Comparison of ENCODE assay signal across 26 mouse cellular contexts in the genomic region with DNA sequence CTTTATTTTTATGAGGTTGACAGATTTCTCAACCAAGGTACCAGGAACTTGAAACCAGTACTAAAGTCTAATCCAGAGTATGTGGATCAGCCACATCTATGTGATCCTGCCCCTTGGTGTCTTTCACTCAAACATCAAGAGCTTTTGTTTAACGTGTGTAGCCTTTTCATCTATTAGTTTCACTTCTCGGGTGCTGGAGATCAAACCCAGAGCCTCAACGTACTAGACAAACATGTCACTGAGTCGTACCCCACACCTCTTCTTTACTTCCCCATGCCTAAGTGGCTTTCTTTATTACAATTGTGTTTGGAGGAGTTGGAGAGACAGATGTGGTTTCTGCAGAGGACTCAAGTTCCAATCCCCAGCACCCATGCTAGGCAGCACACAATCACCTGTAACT.
DNase-seq lines count a peak whose midpoint lies in the region; ATAC-seq and TF ChIP-seq lines count a peak whose summit lies in the region.
"Had no signal": no experiment of that assay in that cellular context is flagged by ENCODE, and none has a peak within 500 bp of the region (broad histone marks: within the 10 kb centered on the region; RNA-seq: fewer than 3 reads in every experiment).

No protein-coding gene starts in this region.

- H3K79me2 ChIP-seq in CH12.LX (replicated peaks; ENCODE audit: control insufficient read depth, extremely low read depth, insufficient read depth, poor library complexity, severe bottlenecking): no peaks in the 10 kb centered on the region

- TF ChIP-seq RAD21 in CH12.LX (IDR thresholded peaks at IDR 0.05; ENCODE audit: low read depth, low read length): no peak

- H3K36me3 ChIP-seq in CH12.LX (replicated peaks in 1 of 2; ENCODE audit: control insufficient read depth in 1 of 2, insufficient read depth in 1 of 2, low read length in 1 of 2): no peaks in the 10 kb centered on the region
- no peaks in the 10 kb centered on the region for H3K36me3 ChIP-seq in midbrain, embryonic 14.5 days (ENCODE audit: control insufficient read depth, insufficient read depth, low read length)
- H3K36me3 ChIP-seq: forebrain, embryonic 10.5 days; G1E; heart, embryonic 15.5 days had no signal

- TF ChIP-seq CTCF in gastrocnemius, adult 2 months (IDR thresholded peaks at IDR 0.05): no peak
- no peak for TF ChIP-seq CTCF in CH12.LX (conservative IDR thresholded peaks at IDR 0.05 in 1 of 2, IDR thresholded peaks at IDR 0.05 in 1 of 2; ENCODE audit: low read depth in 2 of 2, low read length in 2 of 2)

- DNase-seq in gastrocnemius, adult 2 months: no peak
- no peak for DNase-seq in gastrocnemius, postnatal 4 days (ENCODE audit: low spot score in 2 of 2)
- DNase-seq in A20 (ENCODE audit: low read depth, low spot score) (peak; percentile 25), CH12.LX (ENCODE audit: extremely low read depth) (no peak)
- DNase-seq in naive thymus-derived CD4-positive, alpha-beta T cell, adult 2 months (ENCODE audit: low read depth): peak; percentile 75
- no peak for DNase-seq in adrenal gland, postnatal 36 days
- DNase-seq in midbrain, embryonic 14.5 days: no peak
- DNase-seq: adrenal gland, adult 2 months; adrenal gland, postnatal 14 days; B cell, adult 2 months; cerebellum, adult 11-12 months; cerebellum, adult 9-10 months; cerebellum, postnatal 14 days; gastrocnemius, postnatal 14 days; heart, adult 18-20 months; heart, postnatal 10 days; heart, postnatal 36 days had no signal

- no peaks in the 10 kb centered on the region for H3K9me3 ChIP-seq in CH12.LX (replicated peaks; ENCODE audit: low read length)
- no peaks in the 10 kb centered on the region for H3K9me3 ChIP-seq in midbrain, embryonic 14.5 days (ENCODE audit: control insufficient read depth, low read length)
- H3K9me3 ChIP-seq: forebrain, embryonic 10.5 days; forebrain, embryonic 13.5 days; heart, embryonic 12.5 days; heart, embryonic 15.5 days; hindbrain, embryonic 10.5 days; hindbrain, embryonic 13.5 days had no signal

- H3K4me2 ChIP-seq in CH12.LX (ENCODE audit: insufficient read depth, low read depth, poor library complexity, severe bottlenecking): peak overlapping the region; percentile 21; the same call in 1 of the 2 replicates
- H3K4me2 ChIP-seq in midbrain, embryonic 14.5 days (ENCODE audit: low read length): no peak overlapping the region
- H3K4me2 ChIP-seq: forebrain, embryonic 13.5 days; heart, embryonic 12.5 days; heart, embryonic 15.5 days; hindbrain, embryonic 13.5 days had no signal

- 69% methylated on average over 4 of the region's 4 CpGs for WGBS in midbrain, embryonic 14.5 days

- peak overlapping the region; percentile 70; the same call in 1 of the 2 replicates for H3K27ac ChIP-seq in gastrocnemius, adult 2 months
- H3K27ac ChIP-seq in CH12.LX (ENCODE audit: insufficient read depth, low read depth): no peak overlapping the region
- no peak overlapping the region for H3K27ac ChIP-seq in midbrain, embryonic 14.5 days (replicated peaks; ENCODE audit: low read depth, low read length)
- H3K27ac ChIP-seq: forebrain, embryonic 10.5 days; forebrain, embryonic 13.5 days; heart, embryonic 15.5 days; hindbrain, embryonic 10.5 days; hindbrain, embryonic 13.5 days had no signal

- H3K9ac ChIP-seq in CH12.LX (ENCODE audit: insufficient read depth, low read depth): no peak overlapping the region
- no peak overlapping the region for H3K9ac ChIP-seq in midbrain, embryonic 14.5 days (replicated peaks; ENCODE audit: low read length)
- H3K9ac ChIP-seq: forebrain, embryonic 13.5 days; heart, embryonic 12.5 days; heart, embryonic 15.5 days; hindbrain, embryonic 13.5 days had no signal

- ATAC-seq in midbrain, embryonic 14.5 days (ENCODE audit: low FRiP score, low TSS enrichment): no peak
- ATAC-seq: forebrain, embryonic 13.5 days; hindbrain, embryonic 16.5 days; Patski had no signal

- in situ Hi-C loops in CH12.LX (cut with MboI; ENCODE audit: low pct_ligation_motif_present, low pct_unique_long_range_greater_than_20kb, low sequenced_read_pairs): loop anchor here (10.0 kb wide), 1 partner anchor 286 kb away; no protein-coding TSS in a partner anchor

- H3K4me3 ChIP-seq in gastrocnemius, adult 2 months: no peak overlapping the region
- H3K4me3 ChIP-seq in CH12.LX (replicated peaks in 1 of 3; ENCODE audit: low read depth in 2 of 3, low read length in 2 of 3, poor library complexity in 1 of 3): no peak overlapping the region
- H3K4me3 ChIP-seq in midbrain, embryonic 14.5 days (replicated peaks; ENCODE audit: low read depth, low read length): no peak overlapping the region
- H3K4me3 ChIP-seq: forebrain, embryonic 10.5 days; forebrain, embryonic 13.5 days; heart, embryonic 12.5 days; heart, embryonic 15.5 days; hindbrain, embryonic 10.5 days; hindbrain, embryonic 13.5 days had no signal

- H3K4me1 ChIP-seq in CH12.LX (ENCODE audit: control insufficient read depth in 1 of 2, insufficient read depth in 2 of 2): no peaks in the 10 kb centered on the region
- H3K4me1 ChIP-seq in midbrain, embryonic 14.5 days (ENCODE audit: control insufficient read depth, insufficient read depth, low read length): no peaks in the 10 kb centered on the region
- H3K4me1 ChIP-seq: heart, embryonic 12.5 days; heart, embryonic 15.5 days had no signal

- peaks cover 77% of the 10 kb centered on the region for H3K27me3 ChIP-seq in CH12.LX (replicated peaks)
- no peaks in the 10 kb centered on the region for H3K27me3 ChIP-seq in midbrain, embryonic 14.5 days (ENCODE audit: control insufficient read depth, insufficient read depth, low read length)
- H3K27me3 ChIP-seq: forebrain, embryonic 13.5 days; heart, embryonic 12.5 days; heart, embryonic 15.5 days; hindbrain, embryonic 13.5 days; Patski had no signal

- TF ChIP-seq POLR2A in CH12.LX (IDR thresholded peaks at IDR 0.05; ENCODE audit: low read depth, low read length): no peak

- TF ChIP-seq EP300 in CH12.LX (IDR thresholded peaks at IDR 0.05; ENCODE audit: low read length): no peak

- dilution Hi-C loops in CH12.LX (cut with MboI; ENCODE audit: extremely low pct_ligation_motif_present, extremely low pct_unique_long_range_greater_than_20kb, low sequenced_read_pairs): no loop called here

- intact Hi-C loops in gastrocnemius, adult 2 months (cut with DNase I): no loop called here

TF ChIP-seq in CH12.LX, 34 proteins besides CTCF, POLR2A, EP300 and RAD21:
- TF ChIP-seq SMC3 (IDR thresholded peaks at IDR 0.05; ENCODE audit: low read depth, low read length): no peak
- no peak for TF ChIP-seq PAX5 (IDR thresholded peaks at IDR 0.05; ENCODE audit: low read length)
- no peak for TF ChIP-seq UBTF (IDR thresholded peaks at IDR 0.05; ENCODE audit: low read depth, low read length)
- no peak for TF ChIP-seq USF2 (conservative IDR thresholded peaks at IDR 0.05; ENCODE audit: low read depth, low read length)
- no peak for TF ChIP-seq E2F4 (IDR thresholded peaks at IDR 0.05; ENCODE audit: insufficient replicate concordance, low read depth, low read length)
- TF ChIP-seq JUN (IDR thresholded peaks at IDR 0.05; ENCODE audit: insufficient read depth, low read depth, low read length): no peak
- no peak for TF ChIP-seq SIN3A (IDR thresholded peaks at IDR 0.05; ENCODE audit: low read length)
- no peak for TF ChIP-seq TBP (conservative IDR thresholded peaks at IDR 0.05; ENCODE audit: low read depth, low read length)
- TF ChIP-seq CHD1 (IDR thresholded peaks at IDR 0.05; ENCODE audit: low read depth, low read length): no peak
- no peak for TF ChIP-seq MAFK (IDR thresholded peaks at IDR 0.05; ENCODE audit: insufficient replicate concordance, low read length)
- no peak for TF ChIP-seq POLR2AphosphoS2 (IDR thresholded peaks at IDR 0.05; ENCODE audit: low read depth, low read length)
- TF ChIP-seq MEF2A (IDR thresholded peaks at IDR 0.05; ENCODE audit: borderline replicate concordance, low read depth, low read length): no peak
- no peak for TF ChIP-seq MXI1 (IDR thresholded peaks at IDR 0.05; ENCODE audit: low read depth, low read length)

Comparison
In these comparisons a context has a peak if more than half of its experiments do, and no peak if none do; other contexts are left out.
1. DNase-seq: peak in A20 (single experiment) and naive thymus-derived CD4-positive, alpha-beta T cell, adult 2 months (single experiment); none in gastrocnemius, adult 2 months (single experiment), gastrocnemius, postnatal 4 days (0 of 2), CH12.LX (single experiment), adrenal gland, postnatal 36 days (0 of 2) and midbrain, embryonic 14.5 days (single experiment).